Mouse (Mus musculus) hindbrain, embryonic 16.5 days (tissue): ENCODE data around the gene Farsb. TPM values are rescaled to one million over a fixed set of nuclear protein-coding genes. Genes with fewer than 3 reads are reported as not detected.

Experiments
- polyA plus RNA-seq: library from polyadenylated mRNA; unstranded; fragments of >200 nt; fragmentation: Nextera tagmentation; extraction: Ambion mirVana; gene quantifications from 2 replicates; pipeline ENCODE4 v1.2.1, GENCODE M21; 2015

The Farsb gene
- polyA plus RNA-seq, 1 experiment from 2014 or later, result 161 TPM

Other genes with a start within 250 kb of the Farsb start
- 2.7 and 2.8 TPM in 2 replicates for gene Sgpp2, start 178.6 kb downstream of the Farsb start, polyA plus RNA-seq
- 0.51 and 0.77 TPM in 2 replicates for gene Mogat1, start 22.1 kb upstream of the Farsb start, polyA plus RNA-seq
- 1.1 and 1.2 TPM in 2 replicates for gene BC035947, start 23.3 kb upstream of the Farsb start, polyA plus RNA-seq
- gene Acsl3, start 168.9 kb upstream of the Farsb start, polyA plus RNA-seq, result 106 and 111 TPM in 2 replicates
- 1.5 and 1.8 TPM in 2 replicates for gene Utp14b, start 169.1 kb upstream of the Farsb start, polyA plus RNA-seq